Mouse (Mus musculus): Measurements from ENCODE around the gene Zfp800. TPM values are rescaled to one million over a fixed set of nuclear protein-coding genes. Genes with fewer than 3 reads are reported as not detected.

Zfp800 gene
- total RNA-seq (2021), result 10 to 100 TPM; 26.0 to 26.6 TPM
- long read RNA-seq, partial matches to known transcripts, result 0 of 12 reads
- long read RNA-seq, other reads (novel, unspliced or antisense), result 11 of 12 reads

DNA sequence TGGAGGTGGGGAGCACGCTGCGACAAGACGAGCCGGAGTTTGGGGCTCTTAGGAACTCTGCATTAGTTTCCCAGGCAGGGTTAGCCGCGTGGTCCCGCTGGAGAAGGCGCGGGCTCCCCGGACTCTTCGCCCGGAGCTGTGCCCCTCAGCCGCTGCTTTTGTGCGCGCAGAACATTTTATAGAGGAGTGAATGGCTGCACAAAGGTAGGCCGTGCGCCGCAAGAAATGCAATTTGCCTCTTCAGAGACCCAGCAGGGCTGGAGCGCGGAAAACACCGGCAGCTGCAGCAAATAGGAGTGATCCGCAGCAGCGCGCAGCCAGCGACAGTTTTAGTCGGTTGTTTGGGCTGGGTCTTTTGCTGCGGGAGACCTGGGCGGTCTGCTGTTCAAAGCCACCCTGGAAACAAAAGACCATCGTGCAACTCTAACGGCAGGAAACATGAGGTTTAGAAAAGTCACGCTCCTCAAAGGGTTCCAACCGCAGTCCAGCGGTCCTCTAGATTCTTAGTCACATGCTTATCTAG, at the start of gene Zfp800:
TSS of gene Zfp800 (minus strand) at position 325 of the 523 bp plus-strand sequence.
- DNase-seq (ENCODE audit: low spot score in 2 of 2), result no peak

DNA sequence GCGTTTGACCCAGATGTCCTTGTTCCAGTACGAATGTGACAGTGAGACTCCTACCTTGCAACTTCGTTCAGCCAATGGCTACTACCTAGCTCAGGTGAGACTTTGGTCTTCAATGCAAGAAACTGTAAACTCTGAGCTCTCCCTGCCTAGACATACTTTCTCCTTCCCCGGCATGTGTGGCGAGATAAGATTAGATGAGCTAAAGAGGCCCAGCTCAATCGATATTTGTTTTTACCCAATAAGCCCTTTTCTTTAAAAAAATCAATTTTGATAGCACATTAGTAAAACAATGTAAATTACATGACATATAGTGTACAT, 33.7 kb upstream of the Zfp800 start:
- DNase-seq (ENCODE audit: low spot score in 2 of 2), result no peak

DNA sequence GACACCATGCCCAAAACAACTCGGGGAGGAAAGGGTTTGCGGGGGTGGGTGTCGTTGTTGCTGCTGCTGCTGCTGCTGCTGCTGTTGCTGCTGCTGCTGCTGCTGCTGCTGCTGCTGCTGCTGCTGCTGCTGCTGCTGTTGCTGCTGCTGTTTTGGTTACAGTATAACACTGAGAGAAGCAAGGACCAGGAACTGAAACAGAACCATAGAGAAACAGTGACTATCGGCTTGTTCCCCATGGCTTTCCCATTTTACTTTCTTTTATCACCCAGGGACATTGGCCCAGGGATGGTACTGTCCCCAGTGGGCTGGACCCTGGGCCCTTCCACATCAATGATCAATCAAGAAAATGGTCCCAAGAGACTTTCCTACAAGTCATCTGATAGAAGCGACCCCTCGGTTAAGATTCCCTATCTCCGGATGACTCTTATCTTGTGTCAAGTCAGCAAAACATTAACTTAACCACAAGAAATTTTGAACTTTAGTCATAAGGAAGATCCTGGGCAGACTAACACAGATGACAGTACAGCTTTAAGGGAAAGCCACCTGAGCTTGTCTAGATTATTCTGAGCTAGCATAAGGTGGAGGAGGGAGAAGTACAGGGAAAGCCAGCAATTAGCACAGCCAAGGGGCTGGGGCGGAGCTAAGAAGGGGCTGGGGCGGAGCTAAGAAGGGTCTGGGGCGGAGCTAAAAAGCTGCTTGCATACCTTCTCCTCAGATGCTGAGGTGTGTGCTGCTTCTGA, 33.2 kb upstream of the Zfp800 start:
- no peak for DNase-seq (ENCODE audit: low spot score in 2 of 2)

DNA sequence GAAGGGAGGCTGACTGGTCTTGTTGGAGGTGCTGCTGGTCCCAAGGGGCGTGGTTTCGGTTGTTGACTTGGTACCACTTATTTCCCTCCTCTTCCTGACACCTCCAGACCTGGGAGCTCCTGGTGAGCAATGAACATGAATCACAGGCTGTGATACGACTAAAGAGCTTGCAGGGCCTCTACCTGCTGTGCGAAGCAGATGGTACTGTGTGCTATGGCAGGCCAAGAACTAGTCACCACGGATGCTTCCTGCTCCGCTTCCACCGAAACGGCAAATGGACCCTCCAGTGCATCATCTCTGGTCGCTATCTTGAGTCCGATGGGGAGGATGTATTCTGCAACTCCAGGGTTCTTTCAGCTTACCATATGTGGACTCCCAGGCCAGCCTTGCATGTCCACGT, 32.1 kb upstream of the Zfp800 start:
- DNase-seq (ENCODE audit: low spot score in 2 of 2), result no peak

DNA sequence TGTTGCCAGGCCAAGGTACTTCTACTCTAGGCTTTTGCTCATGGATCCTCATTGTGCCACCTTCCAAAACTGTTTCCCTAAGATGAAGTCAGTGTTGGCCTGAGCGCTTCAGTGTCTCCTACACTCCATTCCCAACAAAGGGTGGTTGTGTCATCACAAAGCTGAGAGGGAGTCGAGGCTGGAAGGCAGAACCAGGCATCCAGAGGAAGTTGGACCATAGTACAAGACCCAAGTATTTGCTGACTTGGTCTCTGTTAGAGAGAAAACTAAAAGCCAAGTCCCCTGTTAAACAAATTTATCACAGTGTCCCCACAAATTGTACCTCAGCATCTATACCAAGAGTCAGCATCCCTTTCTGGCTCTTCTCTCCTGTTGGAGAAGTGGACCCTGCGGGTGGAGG, 30.5 kb upstream of the Zfp800 start, which contains the start of gene Gcc1:
TSS of gene Gcc1 (minus strand) at position 101 of the 400 bp plus-strand sequence.
- DNase-seq (ENCODE audit: low spot score in 2 of 2), result no peak

DNA sequence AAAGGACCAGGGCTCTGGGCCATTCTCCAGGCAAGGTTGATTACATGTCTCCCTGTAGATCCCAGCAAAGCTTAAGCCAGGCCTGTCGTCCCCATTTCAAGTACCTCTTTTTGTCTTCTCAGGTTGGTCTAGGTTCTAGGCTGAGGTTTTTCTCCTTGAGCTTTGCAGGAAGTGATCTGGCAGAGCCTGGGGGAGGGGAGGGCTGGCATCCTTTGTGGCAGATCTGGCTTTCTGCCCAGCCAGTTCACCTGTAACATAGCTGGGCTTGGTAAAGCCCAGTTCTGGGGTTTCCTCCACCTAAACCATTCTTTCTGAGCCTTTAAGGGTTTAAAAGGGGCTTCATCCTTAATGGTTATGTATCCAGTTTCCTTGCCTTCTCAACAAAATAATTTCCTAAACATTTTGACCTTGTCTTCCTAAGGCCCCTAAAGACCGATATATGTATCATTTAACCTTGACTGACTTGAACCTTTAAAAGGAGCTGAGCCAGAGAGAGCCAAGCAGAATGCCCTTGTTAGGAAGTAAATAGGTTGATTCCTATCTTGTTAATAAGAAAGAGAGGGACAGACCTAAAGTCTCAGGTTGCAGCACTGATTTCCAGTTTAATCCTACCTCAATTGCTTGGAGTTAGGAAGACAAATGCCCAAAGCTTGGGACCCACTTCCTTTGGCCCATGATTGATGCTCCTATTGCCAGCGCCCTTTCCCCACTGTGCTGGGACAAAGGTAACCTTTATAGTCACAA, 29.5 kb upstream of the Zfp800 start, which contains the start of gene Fscn3:
TSS of gene Fscn3 (plus strand) at position 694 of the 744 bp plus-strand sequence.
- DNase-seq (ENCODE audit: low spot score in 2 of 2), result no peak

DNA sequence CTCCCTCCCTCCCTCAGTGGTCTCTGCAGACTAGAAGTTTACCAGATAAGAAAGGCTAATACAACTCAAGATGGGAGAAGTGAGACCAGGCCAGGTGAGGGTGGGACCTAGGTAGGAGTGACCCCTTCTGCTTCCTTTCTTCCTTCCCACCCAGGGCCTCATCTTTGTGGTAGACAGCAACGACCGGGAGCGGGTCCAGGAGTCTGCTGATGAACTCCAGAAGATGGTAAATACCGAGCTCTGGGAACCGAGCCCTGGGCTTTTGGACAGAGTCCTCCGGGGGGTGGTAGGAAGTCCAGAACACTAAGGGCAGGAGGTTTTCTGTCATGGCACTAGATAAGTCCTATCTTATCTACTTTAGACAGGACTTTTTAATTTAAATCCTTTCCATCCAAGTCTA, 27.2 kb upstream of the Zfp800 start:
- DNase-seq (ENCODE audit: low spot score in 2 of 2), result no peak

DNA sequence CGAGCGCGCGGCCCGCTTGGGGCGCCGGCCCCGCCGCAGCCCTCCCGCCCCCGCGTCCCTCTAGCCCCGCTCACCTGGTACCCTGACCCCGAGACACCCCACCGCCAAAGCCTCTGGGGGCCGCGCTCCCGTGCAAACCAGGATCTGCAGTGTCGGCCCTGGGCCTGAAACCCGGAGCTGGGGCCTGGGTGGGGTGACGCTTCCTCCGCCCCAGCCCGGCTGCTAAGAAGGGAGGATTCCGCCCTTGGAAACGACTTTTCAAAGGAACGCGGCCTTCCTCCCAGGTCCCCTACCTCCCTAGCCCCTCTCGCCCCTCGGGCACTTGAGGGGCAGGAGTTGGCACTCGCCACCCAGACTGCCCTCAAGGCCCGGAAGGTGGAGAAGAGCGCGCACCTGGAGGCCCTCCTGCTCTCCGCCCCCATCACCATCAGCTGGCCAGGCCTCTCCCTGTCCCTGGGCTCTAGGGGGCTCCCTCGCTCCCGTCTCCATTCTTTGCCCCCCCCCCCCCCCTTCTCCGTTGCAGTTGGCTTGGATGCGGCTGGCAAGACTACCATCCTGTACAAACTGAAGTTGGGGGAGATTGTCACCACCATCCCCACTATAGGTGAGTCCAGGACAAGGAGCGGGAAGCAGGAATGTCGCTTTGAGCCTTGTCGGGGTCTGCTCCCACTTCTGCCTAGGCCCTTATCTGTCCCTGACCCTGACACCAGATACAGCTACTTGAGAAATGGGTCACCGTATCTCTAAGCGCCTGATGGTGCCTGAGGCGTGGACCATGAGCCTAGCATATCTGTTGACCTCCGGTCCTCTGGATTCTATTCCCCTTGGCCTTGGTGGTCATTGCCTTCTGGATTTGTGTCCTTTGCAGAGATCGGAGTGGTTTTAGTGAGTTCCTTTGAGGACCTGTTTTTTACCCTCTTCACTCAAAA, 26.2 kb upstream of the Zfp800 start:
- peak; percentile 48 to 52 for DNase-seq (ENCODE audit: low spot score in 2 of 2)

DNA sequence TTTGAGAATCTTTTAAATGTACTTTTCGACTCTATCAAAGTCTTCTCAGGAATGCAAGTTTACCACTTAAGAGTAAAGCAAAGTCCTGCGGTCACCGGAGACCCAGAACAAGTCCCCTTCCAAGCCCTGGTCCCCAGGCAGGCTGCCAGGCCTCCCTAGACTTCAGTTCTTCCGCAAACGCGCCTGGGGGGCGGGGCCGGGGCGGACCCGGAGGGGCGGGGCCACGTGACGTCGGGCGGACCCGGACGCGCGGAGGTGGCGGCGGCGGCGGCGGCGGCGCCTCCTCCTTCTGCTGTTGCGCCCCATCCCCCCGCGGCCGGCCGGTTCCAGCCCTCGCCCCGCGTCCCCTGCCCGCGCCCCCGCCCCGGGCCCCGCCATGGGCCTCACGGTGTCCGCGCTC, 25.5 kb upstream of the Zfp800 start, which contains the start of gene Arf5:
TSS of gene Arf5 (plus strand) at position 248 of the 400 bp plus-strand sequence.
- peak; percentile 85 to 95 for DNase-seq (ENCODE audit: low spot score in 2 of 2)

DNA sequence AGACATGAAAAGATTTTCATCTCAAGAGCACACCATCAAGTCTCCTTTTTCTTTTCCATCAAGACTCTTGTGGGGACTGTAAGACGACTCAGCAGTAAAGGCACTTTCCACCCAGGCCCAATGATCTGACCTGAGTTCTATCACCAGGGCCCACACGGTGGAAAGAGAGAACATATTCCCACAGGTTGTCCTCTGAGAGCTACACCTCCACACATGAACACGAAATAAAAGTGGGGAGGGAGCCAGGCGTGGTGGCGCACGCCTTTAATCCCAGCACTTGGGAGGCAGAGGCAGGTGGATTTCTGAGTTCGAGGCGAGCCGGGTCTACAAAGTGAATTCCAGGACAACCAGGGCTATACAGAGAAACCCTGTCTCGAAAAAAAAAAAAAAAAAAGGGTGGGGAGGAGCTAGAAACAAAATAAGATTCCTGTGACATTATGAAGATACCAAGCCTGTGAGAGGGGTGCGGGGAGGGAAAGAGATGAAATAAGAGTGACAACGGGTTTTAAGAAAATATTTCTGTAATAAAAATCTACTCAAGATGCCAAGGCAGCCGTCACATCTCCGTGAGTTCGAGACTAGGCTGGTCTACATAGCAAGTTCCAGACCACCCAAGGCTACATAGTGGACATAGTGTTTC, 25.0 kb upstream of the Zfp800 start:
- DNase-seq (ENCODE audit: low spot score in 2 of 2), result no peak

DNA sequence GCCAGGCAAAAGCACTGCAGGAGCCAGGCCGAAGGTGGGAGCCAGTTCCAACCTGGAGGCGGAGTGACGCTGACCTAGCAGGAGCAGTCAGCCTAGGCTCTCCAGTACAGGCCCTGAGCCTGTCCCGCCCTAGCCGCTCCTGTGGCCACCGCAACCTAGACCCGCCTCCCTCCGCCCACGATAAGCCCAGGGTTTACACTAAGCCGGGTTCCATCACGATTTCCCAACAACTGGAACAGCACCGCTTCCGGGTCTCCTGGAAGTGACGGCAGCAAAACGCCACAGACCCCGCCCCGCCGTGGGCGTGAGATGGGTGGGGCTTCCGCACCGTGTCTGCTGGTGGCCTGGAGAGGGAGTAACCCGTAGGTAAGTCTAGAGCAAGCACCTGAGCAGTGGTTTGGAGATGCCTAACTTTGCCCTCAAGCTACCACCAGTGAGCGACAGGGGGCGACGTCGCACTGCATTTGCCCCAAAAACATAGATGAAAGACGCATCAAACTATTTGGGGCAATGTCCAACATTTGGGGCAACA, 23.7 kb upstream of the Zfp800 start:
- peak; percentile 91 to 92 for DNase-seq (ENCODE audit: low spot score in 2 of 2)

DNA sequence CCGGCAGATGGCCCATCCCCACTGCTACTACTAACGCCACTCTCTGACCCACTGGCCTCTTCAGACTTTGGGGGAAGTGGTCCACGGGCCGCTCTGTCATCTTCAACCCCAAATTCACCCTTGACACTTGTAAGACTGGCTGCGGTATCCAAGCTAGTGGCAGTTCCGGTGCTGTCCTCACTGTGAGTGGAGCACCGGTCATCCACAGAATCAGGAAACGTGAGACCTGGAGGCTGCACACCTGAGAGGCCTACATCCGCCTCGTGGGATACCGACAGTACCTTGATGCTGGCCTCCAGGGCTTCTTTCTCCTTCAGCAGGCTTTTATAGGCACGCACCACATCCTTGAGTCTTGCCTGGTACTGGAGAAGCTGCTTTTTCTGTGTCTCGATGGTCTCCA, 23.1 kb upstream of the Zfp800 start:
- DNase-seq (ENCODE audit: low spot score in 2 of 2), result no peak

DNA sequence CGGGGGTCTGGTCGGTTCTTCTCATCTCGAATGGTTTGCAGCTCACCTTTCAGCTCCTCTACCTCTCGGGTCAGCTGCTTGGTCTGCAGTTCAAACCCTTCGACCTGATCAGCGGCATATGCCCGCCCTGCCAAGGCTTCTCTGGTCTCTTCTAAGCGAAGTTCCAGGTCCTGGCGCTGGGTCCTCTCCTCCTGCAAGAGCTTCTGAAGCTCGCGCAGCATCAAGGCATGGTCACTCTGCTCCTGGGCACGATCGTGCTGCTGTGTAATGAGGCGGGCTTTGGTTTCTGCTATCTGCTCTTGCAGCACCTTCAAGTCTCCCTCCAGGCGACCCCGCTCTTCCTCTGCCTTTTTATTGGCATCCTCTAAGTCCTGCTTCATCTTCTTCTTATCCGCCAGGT, 22.6 kb upstream of the Zfp800 start:
- no peak for DNase-seq (ENCODE audit: low spot score in 2 of 2)

DNA sequence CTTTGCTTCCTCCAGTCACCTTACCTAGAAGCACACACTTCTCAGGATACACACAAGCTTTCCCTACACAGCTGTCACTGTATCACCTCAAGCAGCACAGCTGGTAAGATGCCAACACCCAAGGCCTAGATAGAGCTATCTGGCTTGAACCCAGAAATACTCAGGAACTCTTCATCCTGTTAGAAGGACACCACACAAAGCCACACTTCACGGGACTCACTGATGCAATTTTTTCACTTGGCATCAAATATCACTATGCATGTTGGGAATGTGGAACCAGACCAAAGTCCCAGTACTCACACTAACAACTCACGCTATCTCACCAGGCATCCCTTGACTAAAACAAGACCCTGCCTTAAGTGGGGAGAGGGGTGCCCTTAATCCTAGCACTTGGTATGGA, 21.9 kb upstream of the Zfp800 start:
- DNase-seq (ENCODE audit: low spot score in 2 of 2), result no peak

DNA sequence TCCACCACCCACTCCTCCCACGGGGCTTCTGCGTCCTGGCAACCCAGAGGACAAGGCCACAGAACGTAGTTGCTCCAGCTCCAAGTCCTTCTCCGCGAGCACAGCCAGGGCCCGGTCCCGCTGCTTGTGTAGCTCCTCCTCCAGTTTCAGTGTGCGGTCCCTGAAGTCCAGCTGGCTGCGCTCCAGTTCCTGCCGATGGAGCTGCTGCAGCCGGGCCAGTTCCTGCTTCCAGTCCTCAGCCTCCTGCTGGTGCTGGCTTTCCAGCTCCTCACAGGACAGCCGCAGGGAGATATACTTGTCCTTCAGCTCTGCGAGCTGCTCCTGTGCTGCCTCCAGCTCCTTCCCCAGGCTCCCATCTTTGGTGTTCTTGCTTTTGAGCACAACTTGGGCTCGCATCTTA, 20.6 kb upstream of the Zfp800 start:
- peak; percentile 54 to 69 for DNase-seq (ENCODE audit: low spot score in 2 of 2)

DNA sequence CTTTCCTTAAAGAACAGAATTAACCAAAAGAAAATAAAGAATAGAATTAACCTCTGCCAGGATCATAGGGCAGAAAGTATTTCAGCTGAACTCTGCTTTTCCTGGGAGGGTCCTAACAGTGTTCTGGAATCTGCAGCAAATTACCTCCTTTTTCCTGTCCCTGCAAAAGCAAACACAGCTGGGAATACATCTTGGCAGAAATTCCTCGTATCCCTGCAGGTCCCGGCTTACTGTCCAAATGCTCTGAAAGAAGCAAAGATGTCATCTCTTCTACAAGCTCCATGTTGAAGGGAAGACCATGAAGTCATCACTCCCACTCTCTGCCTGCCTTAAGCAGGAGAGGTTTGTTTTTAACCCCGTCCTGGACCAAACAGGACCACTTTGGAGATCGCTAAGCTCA, 19.2 kb upstream of the Zfp800 start:
- DNase-seq (ENCODE audit: low spot score in 2 of 2), result no peak

DNA sequence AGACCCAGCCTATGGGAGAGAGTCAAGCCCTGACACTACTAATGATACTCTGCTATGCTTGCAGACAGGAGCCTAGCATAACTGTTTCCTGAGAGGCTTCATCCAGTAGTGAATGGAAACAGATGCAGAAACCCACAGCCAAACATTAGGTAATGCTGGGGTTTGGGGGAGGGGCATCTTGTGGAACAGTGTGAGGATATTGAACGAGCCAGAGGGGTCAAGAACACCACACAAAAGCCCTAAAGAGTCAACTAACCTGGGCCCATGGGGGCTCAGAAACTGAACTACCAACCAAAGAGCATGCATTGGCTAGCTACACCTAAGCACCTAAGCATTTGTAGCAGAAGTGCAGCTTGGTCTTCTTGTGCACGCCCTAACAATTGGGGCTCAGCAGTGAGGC, 13.4 kb upstream of the Zfp800 start:
- no peak for DNase-seq (ENCODE audit: low spot score in 2 of 2)

DNA sequence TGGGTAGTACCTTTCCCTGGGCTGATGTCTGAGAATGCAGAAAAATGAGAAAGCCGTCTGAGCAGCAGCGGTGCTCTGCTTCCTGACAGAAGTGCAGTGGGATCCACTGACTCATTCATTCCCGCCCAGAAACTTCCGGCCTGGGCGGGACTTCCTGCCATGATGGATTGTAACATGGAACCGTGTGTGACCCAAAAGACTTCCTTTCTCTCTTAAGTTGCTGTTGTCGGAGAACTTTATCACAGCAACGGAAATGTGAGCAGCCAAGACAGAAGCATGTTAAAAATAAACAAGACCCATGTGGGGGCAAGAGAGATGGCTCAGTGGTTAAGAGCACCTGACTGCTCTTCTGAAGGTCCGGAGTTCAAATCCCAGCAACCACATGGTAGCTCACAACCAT, 12.2 kb upstream of the Zfp800 start:
- DNase-seq (ENCODE audit: low spot score in 2 of 2), result no peak

DNA sequence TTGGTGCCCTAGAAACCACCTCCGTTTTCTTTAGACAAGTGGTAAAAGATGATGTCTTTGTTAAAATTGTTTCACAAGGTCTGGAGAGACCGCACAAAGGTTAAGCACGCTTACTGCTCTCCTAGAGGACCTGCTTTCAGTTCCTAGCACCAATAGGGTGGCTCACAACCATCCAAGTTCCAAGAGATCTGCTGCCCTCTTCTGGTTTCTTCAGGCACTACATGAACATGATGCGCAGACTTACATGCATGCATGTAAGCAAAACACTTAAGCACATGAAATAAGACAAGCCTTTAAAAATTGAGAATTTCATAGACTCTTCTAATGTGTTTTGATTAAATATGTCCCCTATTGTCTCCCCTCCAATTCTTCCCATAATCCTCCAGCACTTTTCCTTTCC, 2.0 kb upstream of the Zfp800 start:
- no peak for DNase-seq (ENCODE audit: low spot score in 2 of 2)

DNA sequence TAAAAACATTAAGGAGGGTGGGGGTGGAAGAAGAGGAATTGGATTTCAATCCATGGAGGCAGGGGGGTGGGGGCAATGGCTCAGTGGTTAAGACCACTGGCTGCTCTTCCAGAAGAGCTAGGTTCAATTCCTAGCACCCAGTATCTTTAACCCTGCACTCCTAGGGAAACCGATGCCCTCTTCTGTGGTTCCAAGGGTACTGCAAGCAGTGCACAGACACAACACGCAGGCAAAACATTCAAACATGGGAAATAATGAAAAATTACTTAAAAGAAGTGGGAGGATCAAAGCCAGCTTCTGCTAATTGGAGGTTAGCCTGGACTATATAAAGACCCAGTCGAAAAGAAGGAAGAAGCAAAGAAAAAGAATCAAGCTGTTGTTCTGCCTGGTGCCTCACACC, 921 bp upstream of the Zfp800 start:
- no peak for DNase-seq (ENCODE audit: low spot score in 2 of 2)

Data from layer of hippocampus, adult 18-20 months (tissue).